ENCODE assay signal across 8 mouse cellular contexts in genomic region chr11:95000548-95000947, GRCm38 (mm10). TPM values are rescaled to one million over a fixed set of nuclear protein-coding genes. Genes with fewer than 3 reads are reported as not detected.
DNase-seq lines count a peak whose midpoint lies in the region; ATAC-seq lines count a peak whose summit lies in the region.

No protein-coding gene starts in this region.

- H3K4me3 ChIP-seq in liver, embryonic 15.5 days (replicated peaks): no peak overlapping the region
- no peak overlapping the region; the same call in 1 of the 2 replicates for H3K4me3 ChIP-seq in neural tube, embryonic 12.5 days

- H3K27ac ChIP-seq in liver, embryonic 15.5 days (replicated peaks): peak overlapping the region; percentile 68
- peak overlapping the region; percentile 46 for H3K27ac ChIP-seq in neural tube, embryonic 12.5 days

- DNase-seq in spleen, postnatal 36 days (ENCODE audit: low spot score in 2 of 2): peak; percentile 60 to 63
- DNase-seq in spleen, postnatal 14 days (ENCODE audit: low spot score in 2 of 2): no peak
- DNase-seq in induced T-regulatory cell, adult 2 months (ENCODE audit: low read depth): peak; percentile 77
- DNase-seq in right cerebral cortex, adult 2 months (ENCODE audit: low spot score in 2 of 2): no peak
- no peak for DNase-seq in left cerebral cortex, adult 11 months (ENCODE audit: low spot score)

- H3K4me2 ChIP-seq in liver, embryonic 15.5 days: peak overlapping the region; percentile 97
- H3K4me2 ChIP-seq in neural tube, embryonic 12.5 days (replicated peaks): peak overlapping the region; percentile 21

- H3K4me1 ChIP-seq in liver, embryonic 15.5 days (replicated peaks): peaks cover 95% of the 10 kb centered on the region
- peaks cover 38% of the 10 kb centered on the region for H3K4me1 ChIP-seq in neural tube, embryonic 12.5 days

- H3K36me3 ChIP-seq in liver, embryonic 15.5 days (replicated peaks): peaks cover 90% of the 10 kb centered on the region
- peaks cover 93% of the 10 kb centered on the region for H3K36me3 ChIP-seq in neural tube, embryonic 12.5 days

- 14% methylated on average over 4 of the region's 4 CpGs for WGBS in liver, embryonic 15.5 days (ENCODE audit: insufficient replicate concordance)
- 40% methylated on average over 4 of the region's 4 CpGs for WGBS in neural tube, embryonic 12.5 days

- peak; percentile 21; the same call in 1 of the 2 replicates for ATAC-seq in erythroid progenitor cell, adult 5-6 weeks (replicated peaks; ENCODE audit: low FRiP score, poor library complexity, severe bottlenecking)
- no peak for ATAC-seq in liver, embryonic 15.5 days (ENCODE audit: insufficient read depth)
- peak; percentile 1; the same call in 1 of the 2 replicates for ATAC-seq in neural tube, embryonic 12.5 days (ENCODE audit: low FRiP score, low read depth)

- no peaks in the 10 kb centered on the region for H3K27me3 ChIP-seq in liver, embryonic 15.5 days
- no peaks in the 10 kb centered on the region for H3K27me3 ChIP-seq in neural tube, embryonic 12.5 days (replicated peaks)

- peak overlapping the region; percentile 18; the same call in 1 of the 2 replicates for H3K9ac ChIP-seq in liver, embryonic 15.5 days
- H3K9ac ChIP-seq in neural tube, embryonic 12.5 days: 0 out of 2 replicates have a peak overlapping the region, but pooled peaks have one; percentile 29

- H3K9me3 ChIP-seq in liver, embryonic 15.5 days (replicated peaks): no peaks in the 10 kb centered on the region
- H3K9me3 ChIP-seq in neural tube, embryonic 12.5 days: no peaks in the 10 kb centered on the region

RNA-seq across cellular contexts. Expression of gene Samd14, which starts 9.1 kb away (rescaled TPM):
- 103 TPM in 2 replicates for total RNA-seq in erythroid progenitor cell, adult 5-6 weeks (2015; ENCODE audit: low replicate concordance)
- total RNA-seq in erythroid progenitor cell, adult 5-6 weeks (2017; ENCODE audit: low replicate concordance): 98.7 and 99.2 TPM in 2 replicates
- polyA plus RNA-seq in liver, embryonic 15.5 days (2015; fragmentation: Nextera tagmentation; extraction: Ambion mirVana): 33.9 and 39.2 TPM in 2 replicates
- polyA plus RNA-seq in neural tube, embryonic 12.5 days (2016; fragmentation: Nextera tagmentation; extraction: Ambion mirVana): 101 and 106 TPM in 2 replicates

RNA-seq across cellular contexts. Expression of gene Ppp1r9b, which starts 9.7 kb away (rescaled TPM):
- total RNA-seq in erythroid progenitor cell, adult 5-6 weeks (2015; ENCODE audit: low replicate concordance): 59.5 and 71.4 TPM in 2 replicates
- total RNA-seq in erythroid progenitor cell, adult 5-6 weeks (2017; ENCODE audit: low replicate concordance): 98.2 and 125 TPM in 2 replicates
- polyA plus RNA-seq in liver, embryonic 15.5 days (2015; fragmentation: Nextera tagmentation; extraction: Ambion mirVana): 8.2 and 8.8 TPM in 2 replicates
- 18.2 and 19.7 TPM in 2 replicates for polyA plus RNA-seq in neural tube, embryonic 12.5 days (2016; fragmentation: Nextera tagmentation; extraction: Ambion mirVana)

RNA-seq across cellular contexts. Expression of gene Sgca, which starts 24.4 kb away (rescaled TPM):
- total RNA-seq in erythroid progenitor cell, adult 5-6 weeks (2015; ENCODE audit: low replicate concordance): not detected in 2 replicates
- not detected in 2 replicates for total RNA-seq in erythroid progenitor cell, adult 5-6 weeks (2017; ENCODE audit: low replicate concordance)
- 0.35 and 1.1 TPM in 2 replicates for polyA plus RNA-seq in liver, embryonic 15.5 days (2015; fragmentation: Nextera tagmentation; extraction: Ambion mirVana)
- polyA plus RNA-seq in neural tube, embryonic 12.5 days (2016; fragmentation: Nextera tagmentation; extraction: Ambion mirVana): 0.80 and 0.90 TPM in 2 replicates

RNA-seq across cellular contexts. Expression of gene Hils1, which starts 33.2 kb away (rescaled TPM):
- total RNA-seq in erythroid progenitor cell, adult 5-6 weeks (2015; ENCODE audit: low replicate concordance): not detected in 2 replicates
- total RNA-seq in erythroid progenitor cell, adult 5-6 weeks (2017; ENCODE audit: low replicate concordance): not detected in 2 replicates
- polyA plus RNA-seq in liver, embryonic 15.5 days (2015; fragmentation: Nextera tagmentation; extraction: Ambion mirVana): not detected in 2 replicates
- polyA plus RNA-seq in neural tube, embryonic 12.5 days (2016; fragmentation: Nextera tagmentation; extraction: Ambion mirVana): not detected in 2 replicates

RNA-seq across cellular contexts. Expression of gene Pdk2, which starts 40.6 kb away (rescaled TPM):
- 8.3 and 8.4 TPM in 2 replicates for total RNA-seq in erythroid progenitor cell, adult 5-6 weeks (2015; ENCODE audit: low replicate concordance)
- 2.3 and 3.2 TPM in 2 replicates for total RNA-seq in erythroid progenitor cell, adult 5-6 weeks (2017; ENCODE audit: low replicate concordance)
- polyA plus RNA-seq in liver, embryonic 15.5 days (2015; fragmentation: Nextera tagmentation; extraction: Ambion mirVana): 10.2 and 10.8 TPM in 2 replicates
- 20.5 and 20.6 TPM in 2 replicates for polyA plus RNA-seq in neural tube, embryonic 12.5 days (2016; fragmentation: Nextera tagmentation; extraction: Ambion mirVana)

Comparison
In these comparisons a context has a peak if more than half of its experiments do, and no peak if none do; other contexts are left out.
1. DNase-seq: peak in spleen, postnatal 36 days (2 of 2) and induced T-regulatory cell, adult 2 months (single experiment); none in spleen, postnatal 14 days (0 of 2), right cerebral cortex, adult 2 months (0 of 2) and left cerebral cortex, adult 11 months (single experiment).